Mouse (Mus musculus) A20 (cell line): Measurements from ENCODE around the gene Gm21988.
A peak's percentile ranks its signal among the peaks of the same experiment; 100 is the strongest.

Experiments
- DNase-seq: peaks from one replicate; pipeline ENCODE4 v3.0.0-alpha.2; 2011; ENCODE audit warnings: low read depth, low spot score

Gene Gm21988

DNA sequence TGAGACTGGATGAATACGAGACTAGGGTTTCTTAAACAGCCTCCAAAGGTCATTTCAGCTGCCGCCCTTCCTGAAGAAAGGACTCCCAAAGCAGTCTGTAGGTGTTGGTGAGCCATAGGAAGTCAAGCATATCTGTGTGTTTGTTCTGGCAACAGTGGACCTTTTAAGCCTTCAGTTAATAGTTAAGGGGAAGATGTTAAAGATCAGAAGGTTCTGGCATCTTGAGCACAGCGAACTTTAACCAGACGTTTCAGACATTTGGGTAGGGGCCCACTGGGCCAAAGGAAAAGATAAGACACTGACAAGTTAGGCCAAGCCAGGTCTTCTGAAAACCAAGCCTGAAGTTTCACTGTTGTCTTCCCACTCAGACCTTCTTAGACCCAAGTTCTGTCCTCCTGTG lies 21.6 kb downstream of the Gm21988 start:
- no peak for DNase-seq

DNA sequence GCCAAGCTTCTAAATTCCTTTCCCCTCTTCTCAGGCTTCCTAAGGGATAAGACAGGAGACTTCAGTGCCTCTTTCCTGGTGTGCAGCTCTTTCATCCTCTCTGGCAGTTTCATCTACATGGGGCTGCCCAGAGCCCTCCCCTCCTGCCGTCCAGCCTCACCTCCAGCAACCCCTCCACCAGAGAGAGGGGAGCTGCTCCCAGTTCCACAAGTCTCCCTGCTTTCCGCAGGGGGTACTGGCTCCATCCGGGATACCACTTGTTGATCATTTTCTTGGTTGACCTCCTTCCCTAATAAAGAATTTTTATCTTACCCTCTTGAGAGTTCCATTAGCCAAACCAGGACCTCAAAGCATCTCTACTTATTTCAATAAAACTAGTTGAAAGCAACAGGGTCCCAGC lies 23.5 kb downstream of the Gm21988 start:
- DNase-seq: no peak

DNA sequence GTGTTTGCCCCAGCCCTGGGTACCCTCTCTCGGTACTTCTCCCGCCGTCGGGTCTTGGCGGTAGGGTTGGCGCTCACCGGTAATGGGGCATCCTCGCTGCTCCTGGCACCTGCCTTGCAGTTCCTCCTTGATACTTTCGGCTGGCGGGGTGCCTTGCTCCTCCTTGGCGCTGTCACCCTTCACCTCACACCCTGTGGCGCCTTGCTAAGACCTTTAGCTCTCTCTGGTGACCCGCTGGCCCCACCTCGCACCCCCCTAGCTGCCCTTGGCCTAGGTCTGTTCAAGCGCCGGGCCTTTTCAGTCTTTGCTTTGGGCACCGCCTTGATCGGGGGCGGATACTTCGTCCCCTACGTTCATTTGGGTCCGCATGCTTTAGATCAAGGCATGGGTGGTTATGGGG lies 24.3 kb downstream of the Gm21988 start:
- no peak for DNase-seq

DNA sequence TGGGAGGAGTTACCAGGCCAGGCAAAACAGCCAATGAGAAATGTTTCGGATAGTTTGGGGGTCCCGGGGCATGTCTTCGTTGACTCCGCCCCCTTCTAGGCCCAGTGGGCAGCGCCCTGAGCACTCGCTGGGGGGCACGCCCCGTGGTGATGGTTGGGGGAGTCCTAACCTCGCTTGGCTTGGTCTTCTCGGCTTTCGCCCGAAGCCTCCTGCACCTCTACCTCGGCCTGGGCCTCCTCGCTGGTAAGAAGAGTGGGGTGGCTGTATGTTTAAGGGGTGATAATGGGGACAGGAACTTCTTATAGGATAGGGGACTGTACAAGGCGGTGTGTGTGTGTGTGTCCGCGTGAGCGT lies 24.8 kb downstream of the Gm21988 start:
- no peak for DNase-seq

DNA sequence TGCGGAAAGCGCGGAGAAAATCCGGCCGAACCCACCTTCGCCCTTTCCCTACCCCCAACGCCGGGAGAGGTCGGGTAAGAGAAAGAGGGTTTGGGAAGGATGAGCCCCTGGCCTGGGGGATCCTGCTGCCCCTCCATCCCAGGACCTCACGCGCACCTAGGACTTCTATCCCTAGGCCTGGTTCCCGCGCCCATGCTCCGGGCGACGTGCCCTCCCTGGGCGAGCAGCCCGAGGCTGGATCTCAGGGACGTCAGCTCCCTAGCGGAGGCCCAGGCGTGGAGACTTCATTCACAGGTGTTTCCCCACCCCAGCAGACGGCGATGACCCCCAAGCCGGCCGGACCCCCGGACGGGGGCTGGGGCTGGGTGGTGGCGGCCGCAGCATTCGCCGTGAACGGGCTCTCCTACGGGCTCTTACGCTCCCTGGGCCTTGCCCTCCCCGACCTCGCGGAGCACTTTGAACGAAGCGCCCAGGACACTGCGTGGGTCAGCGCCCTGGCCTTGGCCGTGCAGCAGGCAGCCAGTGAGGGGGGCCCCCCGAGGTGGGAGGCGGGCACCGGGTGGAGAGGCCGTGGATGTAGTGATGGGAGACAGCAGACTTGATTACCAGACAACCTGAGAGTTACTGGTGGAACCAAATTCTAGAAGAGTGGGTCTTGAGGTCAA lies 25.3 kb downstream of the Gm21988 start:
- no peak for DNase-seq

DNA sequence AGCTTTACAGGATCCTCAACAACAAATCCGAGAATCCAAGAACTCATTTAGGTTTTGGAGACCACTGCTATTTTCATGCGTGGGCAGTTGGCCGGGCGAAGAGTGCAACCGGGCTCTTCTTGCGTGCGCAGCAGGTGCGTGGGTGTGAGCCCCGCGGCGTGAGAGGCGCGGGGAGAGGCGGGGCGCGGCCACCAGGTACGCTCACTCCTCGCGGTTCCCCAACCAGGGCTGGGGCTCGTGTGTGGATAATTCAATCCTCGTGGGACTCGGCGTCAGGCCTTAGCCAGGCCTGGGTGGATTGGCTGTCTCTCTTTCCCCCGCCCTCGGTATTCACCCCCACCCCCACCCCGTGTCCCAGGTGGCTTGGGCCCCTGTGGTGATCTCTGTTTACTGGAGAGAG lies 25.9 kb downstream of the Gm21988 start:
- no peak for DNase-seq

DNA sequence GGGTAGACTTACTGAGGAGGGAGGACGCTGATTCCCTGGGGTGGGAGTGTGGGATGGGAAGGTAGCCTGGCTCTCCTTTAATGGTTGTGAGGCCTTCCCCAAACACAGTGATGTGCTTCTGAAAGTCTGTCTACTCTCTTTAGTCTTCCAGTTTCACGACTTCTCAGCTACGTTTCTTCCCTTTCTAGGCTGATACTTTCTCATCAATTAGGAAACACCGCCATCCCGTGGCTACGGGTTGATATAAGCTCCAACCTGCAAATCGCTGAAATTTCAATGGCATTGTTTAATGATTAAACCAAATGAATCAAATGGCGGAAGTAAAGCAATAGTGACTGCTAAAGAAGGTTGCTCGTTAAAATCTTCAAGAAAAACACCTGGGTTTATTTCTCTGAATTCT lies 26.7 kb downstream of the Gm21988 start:
- DNase-seq: peak; percentile 74

DNA sequence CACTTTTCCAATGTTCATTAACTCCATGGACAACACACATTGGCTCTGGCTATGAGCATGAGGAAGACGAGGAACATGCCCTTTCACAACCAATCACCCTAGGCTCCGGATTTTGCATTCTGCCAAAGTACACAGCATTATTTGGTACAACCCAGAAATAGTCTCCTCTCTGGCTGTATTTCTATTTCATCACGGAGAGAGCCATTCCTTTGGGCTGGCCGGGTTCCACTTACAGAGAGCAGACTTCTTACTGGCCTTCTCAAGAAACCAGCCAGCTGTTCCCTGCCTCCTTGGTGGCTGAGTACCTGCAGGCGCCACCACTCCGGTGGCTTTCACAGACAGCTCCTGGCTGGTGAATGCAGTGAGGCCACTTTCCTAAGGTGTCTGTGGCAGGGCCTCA lies 27.2 kb downstream of the Gm21988 start, which contains the start of gene Slc16a11:
Slc16a11 (plus strand) TSS at position 330 of the 400 bp plus-strand sequence.
- DNase-seq: no peak

DNA sequence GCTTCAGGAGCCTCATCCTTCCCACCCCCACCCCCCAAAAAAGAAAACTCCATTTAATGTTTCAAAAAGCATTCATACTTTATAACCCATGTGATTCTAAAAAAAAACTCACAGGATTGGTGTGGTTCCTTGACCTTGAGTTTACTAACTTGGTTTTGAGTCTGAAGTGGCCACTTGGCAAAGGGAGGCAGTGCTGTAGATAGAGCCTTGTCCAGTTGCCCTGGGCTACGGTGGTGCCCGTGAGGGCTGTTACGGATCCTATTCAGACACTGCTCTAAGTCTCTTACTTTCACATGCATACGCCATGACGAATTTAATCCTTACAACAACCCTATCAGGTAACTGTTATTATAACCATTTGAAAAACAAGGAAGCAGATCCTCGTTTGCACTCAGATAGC lies 27.7 kb downstream of the Gm21988 start:
- DNase-seq: no peak

DNA sequence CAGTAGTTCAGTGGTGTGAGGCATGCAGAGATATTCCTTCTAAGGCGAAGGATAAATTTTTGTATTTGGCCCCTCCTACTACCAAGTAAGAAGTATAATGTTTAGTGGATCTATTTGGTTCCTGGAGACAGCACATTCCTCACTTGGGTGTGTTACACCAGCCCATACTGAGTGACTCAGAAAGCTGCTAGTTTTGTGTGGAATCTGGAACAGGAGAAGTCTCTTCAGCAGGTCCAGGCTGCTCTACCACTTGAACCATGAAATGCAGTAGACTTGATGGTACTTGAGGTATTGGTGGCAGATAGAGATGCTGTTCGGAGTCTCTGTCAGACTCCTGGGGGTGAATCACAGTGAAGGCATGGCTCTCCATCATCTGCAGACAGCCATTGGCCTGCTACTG lies 28.9 kb downstream of the Gm21988 start:
- no peak for DNase-seq

DNA sequence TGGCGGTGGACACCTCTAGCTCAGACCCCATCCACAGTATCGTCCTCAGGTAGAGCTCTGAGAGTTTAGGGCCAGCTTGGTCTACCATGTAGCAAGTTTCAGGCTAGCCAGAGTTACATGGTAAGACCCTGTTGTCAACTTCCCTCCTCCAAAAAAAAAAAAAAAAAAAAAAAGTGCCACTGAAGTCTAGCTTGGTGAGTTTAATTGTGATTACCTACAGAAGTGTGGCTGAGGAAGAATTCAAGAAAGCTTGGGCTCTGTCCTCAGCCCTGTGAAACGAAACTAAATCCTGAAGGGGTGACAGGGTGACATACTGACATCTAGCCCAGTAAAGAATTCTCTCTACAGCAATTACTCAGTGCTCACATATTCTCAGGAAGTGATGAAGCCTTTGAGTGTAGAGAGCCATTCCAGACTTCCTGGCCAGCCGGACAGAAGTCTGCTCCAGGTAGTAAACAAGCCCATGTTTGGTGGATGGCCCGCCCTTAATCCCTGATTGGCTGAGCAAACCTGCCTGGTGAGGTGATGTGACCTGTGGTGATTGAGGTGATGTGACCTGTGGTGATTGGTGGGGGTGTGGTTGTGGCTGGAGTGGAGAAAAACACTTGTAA lies 30.7 kb downstream of the Gm21988 start:
- no peak for DNase-seq

DNA sequence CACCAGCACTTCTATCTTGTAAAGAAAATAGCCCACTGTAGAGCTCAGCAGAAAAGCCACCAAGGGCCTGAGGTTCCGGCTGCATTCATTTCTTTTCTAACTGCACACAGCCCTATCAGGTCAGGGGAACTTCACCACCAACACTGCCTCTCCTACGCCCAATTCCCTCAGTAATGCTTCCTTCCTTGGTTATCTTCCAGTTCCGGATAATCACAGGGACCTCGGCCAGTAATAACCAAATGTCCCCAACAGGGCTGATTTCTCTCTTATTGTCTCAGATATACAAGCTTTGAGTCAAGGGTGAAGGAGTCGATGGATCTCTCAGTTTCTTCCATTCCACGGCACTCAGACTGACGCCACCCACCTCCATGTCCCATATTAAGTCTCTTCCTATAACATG lies 32.3 kb downstream of the Gm21988 start:
- no peak for DNase-seq

DNA sequence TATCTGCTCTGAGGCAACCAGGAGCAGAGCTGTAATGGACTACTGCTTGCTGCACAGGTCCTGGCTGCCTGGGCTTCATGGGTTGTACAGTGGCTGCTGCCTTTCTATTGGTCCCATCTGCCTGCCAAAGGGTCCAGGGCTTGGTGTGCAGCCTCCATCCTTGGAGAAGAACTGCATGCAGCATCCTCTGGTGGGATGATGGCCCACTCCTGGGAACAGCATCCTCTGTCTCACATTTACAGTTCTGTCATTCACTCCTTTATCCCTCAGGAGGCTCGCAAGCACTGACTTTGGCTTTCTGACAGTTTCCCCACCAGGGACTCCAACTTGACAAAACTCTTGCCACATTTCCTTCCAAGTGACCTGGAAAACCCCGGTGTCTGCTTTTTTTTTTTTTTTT lies 32.8 kb downstream of the Gm21988 start:
- DNase-seq: no peak

DNA sequence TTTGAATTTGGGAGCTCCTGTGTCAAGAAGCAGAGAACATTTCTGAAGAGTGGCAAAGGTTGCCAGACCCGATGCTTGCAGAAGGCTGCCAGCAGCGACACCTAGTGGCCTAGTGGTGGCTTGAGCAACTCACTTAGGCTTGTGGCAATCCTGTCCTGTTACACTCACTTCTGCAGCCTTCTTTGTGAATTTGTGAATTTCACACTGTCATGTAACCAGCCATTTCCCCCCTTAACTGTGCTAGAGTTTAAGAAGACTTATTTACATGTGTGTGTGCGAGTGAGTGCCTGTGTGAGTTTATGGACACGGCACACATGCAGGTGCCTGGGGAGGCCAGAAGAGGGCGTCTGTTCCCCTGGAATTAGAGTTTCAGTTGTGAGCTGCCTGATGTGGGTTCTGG lies 37.9 kb downstream of the Gm21988 start:
- DNase-seq: peak; percentile 80

DNA sequence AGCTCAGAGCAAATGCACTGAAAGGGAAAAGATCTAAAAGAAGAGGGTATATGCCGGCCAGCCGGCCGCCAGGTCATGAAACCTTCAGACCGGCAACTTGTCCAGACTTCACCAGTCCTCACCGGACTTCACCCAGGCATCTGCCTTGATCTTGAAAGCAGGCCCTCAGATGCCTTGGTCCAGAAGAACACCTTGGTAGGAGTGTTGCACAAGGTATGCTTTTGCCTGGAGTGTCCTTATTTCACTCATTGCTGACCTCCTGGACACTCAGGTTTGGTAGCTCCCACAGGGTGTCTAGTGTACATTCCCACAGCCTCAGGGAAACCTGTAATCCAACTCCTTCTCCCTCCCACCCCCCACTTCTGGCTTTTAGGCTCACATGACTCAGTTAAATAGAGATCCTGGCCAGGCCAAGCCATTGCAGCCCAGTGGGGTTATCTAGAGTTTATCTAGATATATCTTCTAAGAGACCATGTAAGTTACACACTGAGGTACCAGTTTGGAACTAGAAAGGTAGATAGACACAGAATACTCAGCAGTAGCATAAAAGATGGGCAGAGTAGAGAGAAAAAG lies 39.5 kb downstream of the Gm21988 start:
- no peak for DNase-seq

DNA sequence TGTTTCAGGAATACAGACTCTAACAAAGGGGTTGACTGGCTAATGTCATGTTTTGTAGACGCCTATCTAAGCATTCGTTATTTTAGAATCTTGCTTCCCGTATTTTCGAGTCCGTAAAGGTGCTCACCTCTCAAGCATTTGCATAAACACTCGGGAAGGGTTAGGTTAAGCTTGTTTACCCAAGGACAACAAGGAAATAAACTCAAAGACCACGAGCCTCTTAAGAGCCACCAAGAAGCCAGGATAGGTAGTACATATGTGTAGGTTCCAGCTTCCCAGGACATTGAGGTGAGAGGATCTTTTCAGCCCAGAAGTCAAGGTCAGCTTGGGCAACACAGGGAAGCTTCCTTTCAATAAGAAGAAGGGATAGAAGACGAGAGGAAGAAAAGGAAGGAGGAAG lies 40.5 kb downstream of the Gm21988 start:
- DNase-seq: no peak

DNA sequence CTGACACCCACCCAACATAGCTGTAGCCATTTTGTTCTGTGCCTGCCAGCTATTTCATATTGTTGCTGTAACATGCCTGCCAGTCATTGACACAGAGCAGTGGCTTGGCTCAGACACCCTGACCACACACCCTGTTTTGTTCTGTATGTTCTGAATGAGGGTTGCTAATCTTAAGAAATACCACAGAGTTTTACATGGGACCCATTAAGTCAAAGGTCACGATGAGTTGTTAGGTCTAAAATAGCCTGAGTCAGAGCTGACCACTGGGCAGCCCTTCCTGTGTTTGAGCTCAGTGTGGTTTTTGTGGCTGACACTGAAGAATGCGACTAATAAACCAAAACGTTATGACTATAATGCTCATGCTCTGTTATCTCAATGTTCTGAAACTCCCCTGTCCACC lies 41.3 kb downstream of the Gm21988 start:
- no peak for DNase-seq

DNA sequence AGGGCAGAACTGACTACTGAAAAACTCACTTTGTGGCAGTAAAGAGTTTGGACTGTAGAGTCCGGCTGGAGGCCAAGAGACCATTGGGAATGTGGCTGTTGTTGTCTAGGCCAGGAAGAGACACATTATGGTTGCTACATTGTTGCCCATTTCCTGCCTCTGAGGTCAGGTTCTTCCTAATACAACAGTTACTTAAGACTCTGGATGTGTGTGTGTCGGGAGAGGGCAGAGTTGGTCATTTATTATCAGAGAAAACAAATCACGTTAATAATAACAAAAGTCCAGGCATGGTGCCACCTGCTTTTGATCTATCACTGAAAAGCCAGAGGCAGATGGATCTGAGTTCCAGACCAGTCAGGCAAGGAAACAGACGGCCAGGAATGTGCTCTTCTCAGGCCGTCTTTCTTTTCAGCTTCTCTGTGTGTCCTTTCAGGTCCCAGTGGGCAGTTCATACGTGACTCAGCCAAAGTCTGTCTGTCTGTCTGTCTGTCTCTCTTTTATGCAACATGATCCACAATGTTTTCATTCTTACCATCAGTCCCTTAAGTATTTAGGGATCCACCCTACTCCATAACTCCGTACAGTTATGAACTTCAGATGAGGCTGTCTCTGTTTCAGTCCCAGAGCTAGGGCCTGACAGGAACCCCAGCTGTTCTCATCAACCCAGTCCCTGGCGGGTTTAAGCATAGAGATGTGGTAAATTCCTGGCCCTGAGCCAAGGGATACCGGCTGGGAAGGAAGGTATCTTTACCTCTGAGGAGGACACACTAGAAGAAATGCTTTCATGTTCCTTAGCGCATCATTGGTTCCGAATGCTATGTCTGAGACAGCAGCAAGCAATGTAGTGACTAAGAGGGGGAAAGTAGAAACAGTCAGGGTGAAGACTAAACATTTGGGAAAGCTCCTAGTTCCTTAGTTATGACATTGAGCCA lies 46.0 kb downstream of the Gm21988 start:
- no peak for DNase-seq

DNA sequence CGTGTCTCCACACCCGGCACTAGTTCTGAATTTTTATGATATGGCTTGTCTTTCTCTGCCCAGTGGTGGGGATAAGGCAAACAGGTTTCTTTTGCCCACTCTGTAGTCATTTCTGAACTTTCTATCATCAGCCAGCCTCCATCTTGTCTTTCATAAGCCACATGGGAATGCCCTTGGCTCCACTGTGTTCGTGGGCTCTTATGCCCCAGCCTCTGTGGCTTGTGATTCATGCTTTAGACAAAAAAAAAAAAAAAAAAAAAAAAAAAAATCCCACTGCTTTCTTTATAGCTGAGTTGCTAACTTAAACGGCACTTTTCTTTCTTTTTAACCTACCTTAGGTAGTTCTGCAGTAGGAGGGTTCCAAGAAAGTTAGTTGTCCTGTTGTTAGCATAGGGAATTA lies 47.5 kb downstream of the Gm21988 start:
- DNase-seq: no peak

DNA sequence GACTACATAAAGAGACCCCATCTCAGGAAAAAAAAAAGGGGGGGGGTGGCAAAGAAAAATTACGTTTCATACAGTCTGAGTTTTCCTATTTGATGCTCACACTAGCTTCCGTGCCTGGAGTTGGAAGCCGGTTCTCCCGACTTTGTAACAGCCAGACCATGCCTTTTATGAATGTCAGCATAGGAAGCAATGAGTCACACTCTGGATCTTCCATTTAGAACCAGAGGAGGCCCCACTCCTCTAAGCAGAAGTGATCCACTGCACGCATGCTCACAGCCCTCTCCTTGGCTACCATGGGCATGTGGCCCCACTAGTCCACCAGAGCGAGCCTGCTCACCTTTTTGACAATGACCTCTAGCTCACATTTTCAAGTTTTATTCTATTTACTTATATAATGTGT lies 48.4 kb downstream of the Gm21988 start:
- no peak for DNase-seq

DNA sequence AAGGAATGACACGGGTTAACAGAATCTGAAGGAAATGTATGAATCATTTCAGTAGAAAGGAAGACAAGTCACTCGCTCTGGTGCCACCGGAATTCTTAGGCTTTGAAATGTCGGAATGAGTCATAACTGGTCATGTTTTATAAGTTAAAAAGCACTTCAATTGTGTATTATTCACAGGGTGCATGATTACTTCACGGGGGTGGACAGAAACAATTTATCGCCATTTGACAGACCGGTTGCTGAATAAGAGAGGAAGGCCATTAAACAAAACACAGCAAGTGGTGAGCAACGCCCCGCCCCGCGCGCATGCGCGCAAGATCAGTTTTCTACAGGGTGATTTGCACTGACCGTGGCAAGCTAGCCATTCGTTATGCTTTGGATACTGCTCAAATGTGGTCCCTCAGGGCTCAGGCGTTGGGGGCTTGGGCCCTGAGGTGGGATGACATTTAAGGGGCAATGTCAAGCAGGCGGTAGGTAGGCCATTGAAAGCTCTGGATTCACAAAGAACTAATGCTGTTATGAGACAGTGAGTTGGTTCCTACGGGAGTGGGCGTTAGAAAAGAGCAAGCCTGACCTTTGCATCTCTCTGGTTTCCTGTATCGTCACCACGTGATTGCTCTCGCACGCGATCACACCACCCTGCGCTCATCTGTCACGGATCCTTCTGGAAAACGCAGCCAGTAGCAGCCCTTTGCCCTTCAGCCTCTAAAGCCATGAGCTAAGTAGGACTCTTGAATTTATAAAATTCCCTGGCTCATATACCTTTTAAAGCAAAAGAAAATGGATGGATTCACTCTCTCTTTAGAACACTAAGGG lies 50.1 kb downstream of the Gm21988 start:
- no peak for DNase-seq
